Comparison of ENCODE assay signal across 11 mouse cellular contexts in the genomic region with DNA sequence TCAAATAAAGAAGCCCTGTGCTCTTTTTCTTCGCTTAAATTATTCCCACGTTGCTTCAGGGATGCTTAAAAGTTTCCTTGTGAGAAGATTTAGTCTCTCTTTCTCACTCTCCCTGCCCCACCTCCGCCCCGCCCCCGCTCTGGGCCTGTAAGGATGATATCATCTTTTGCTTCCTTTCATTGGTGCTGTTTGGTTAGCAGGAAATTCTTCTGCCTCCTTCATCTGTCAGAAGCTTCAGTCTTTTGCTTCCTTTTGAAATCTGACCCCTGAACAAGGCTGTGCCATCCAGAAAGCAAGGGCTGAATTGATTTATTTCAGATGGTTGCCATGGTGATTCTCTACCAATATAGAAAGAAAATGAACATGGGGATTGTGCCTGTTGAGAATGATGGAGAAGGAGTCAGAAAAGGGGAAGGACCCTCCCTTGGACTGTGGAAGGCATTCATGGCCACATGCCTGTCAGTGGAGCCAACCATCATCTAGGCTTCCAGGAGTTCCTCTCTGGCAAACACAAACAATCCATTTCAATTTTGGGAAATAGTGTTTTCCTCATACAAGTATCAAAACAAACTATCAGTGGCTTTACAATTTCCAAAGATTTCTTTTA.
DNase-seq lines count a peak whose midpoint lies in the region; ATAC-seq and TF ChIP-seq lines count a peak whose summit lies in the region.
"Had no signal": no experiment of that assay in that cellular context is flagged by ENCODE, and none has a peak within 500 bp of the region (broad histone marks: within the 10 kb centered on the region; RNA-seq: fewer than 3 reads in every experiment).

No protein-coding gene starts in this region.

- no peak overlapping the region for H3K4me2 ChIP-seq in hindbrain, embryonic 11.5 days (replicated peaks; ENCODE audit: low read depth, low read length)
- no peak overlapping the region for H3K4me2 ChIP-seq in midbrain, postnatal 0 days (ENCODE audit: low read depth, low read length, poor library complexity, severe bottlenecking)

- ATAC-seq in hindbrain, embryonic 11.5 days (ENCODE audit: low FRiP score) = peak; percentile 71
- 0 out of 2 replicates have a peak, but pooled peaks have one; percentile 24 for ATAC-seq in midbrain, postnatal 0 days (ENCODE audit: low FRiP score)
- ATAC-seq in megakaryocyte progenitor cell, adult 5-6 weeks (replicated peaks; ENCODE audit: poor library complexity) = no peak

- peak; percentile 5 to 10 for DNase-seq in heart, postnatal 14 days
- DNase-seq in heart, postnatal 25 days (ENCODE audit: low spot score) = no peak
- peak; percentile 81 for DNase-seq in embryo, embryonic 10.5 days (ENCODE audit: low spot score)
- DNase-seq in hindbrain, embryonic 11.5 days (ENCODE audit: low spot score) = peak; percentile 66
- DNase-seq in midbrain, postnatal 0 days (ENCODE audit: low spot score) = peak; percentile 11
- no peak for DNase-seq in adipocyte (ENCODE audit: low spot score)
- no peak for DNase-seq in adrenal gland, adult 18-20 months (ENCODE audit: low spot score in 2 of 2)
- DNase-seq: kidney, adult 18-20 months had no signal

- TF ChIP-seq CTCF in midbrain, postnatal 0 days (IDR thresholded peaks at IDR 0.05) = no peak

- no peaks in the 10 kb centered on the region for H3K9me3 ChIP-seq in hindbrain, embryonic 11.5 days (ENCODE audit: control insufficient read depth, low read length)
- no peaks in the 10 kb centered on the region for H3K9me3 ChIP-seq in midbrain, postnatal 0 days (ENCODE audit: low read length)

- H3K27me3 ChIP-seq in hindbrain, embryonic 11.5 days (ENCODE audit: control insufficient read depth, insufficient read depth, low read length) = no peaks in the 10 kb centered on the region
- H3K27me3 ChIP-seq in midbrain, postnatal 0 days (ENCODE audit: insufficient read depth, low read length) = no peaks in the 10 kb centered on the region
- H3K27me3 ChIP-seq: CH12.LX; megakaryocyte, embryonic 14.5 days had no signal

- intact Hi-C loops in heart, postnatal 14 days (cut with DNase I) = no loop called here
- intact Hi-C loops in heart, postnatal 25 days (cut with DNase I) = no loop called here

- 30% methylated on average over 5 of the region's 5 CpGs for WGBS in hindbrain, embryonic 11.5 days
- WGBS in midbrain, postnatal 0 days = 20% methylated on average over 5 of the region's 5 CpGs

- no peak overlapping the region for H3K27ac ChIP-seq in hindbrain, embryonic 11.5 days (ENCODE audit: low read depth, low read length)
- no peak overlapping the region for H3K27ac ChIP-seq in midbrain, postnatal 0 days (ENCODE audit: low read depth, low read length)

- no peaks in the 10 kb centered on the region for H3K36me3 ChIP-seq in hindbrain, embryonic 11.5 days (ENCODE audit: control insufficient read depth, insufficient read depth, low read length)
- no peaks in the 10 kb centered on the region for H3K36me3 ChIP-seq in midbrain, postnatal 0 days (ENCODE audit: insufficient read depth, low read length)

- H3K9ac ChIP-seq in hindbrain, embryonic 11.5 days (ENCODE audit: low read depth, low read length) = no peak overlapping the region
- H3K9ac ChIP-seq in midbrain, postnatal 0 days (replicated peaks; ENCODE audit: low read length, poor library complexity, severe bottlenecking) = no peak overlapping the region

- no peak overlapping the region for H3K4me3 ChIP-seq in hindbrain, embryonic 11.5 days (ENCODE audit: low read depth, low read length)
- H3K4me3 ChIP-seq in midbrain, postnatal 0 days (ENCODE audit: low read depth, low read length) = no peak overlapping the region
- H3K4me3 ChIP-seq: megakaryocyte, embryonic 14.5 days had no signal

- H3K4me1 ChIP-seq in hindbrain, embryonic 11.5 days (replicated peaks; ENCODE audit: control insufficient read depth, insufficient read depth, low read length) = no peaks in the 10 kb centered on the region
- peaks cover 4% of the 10 kb centered on the region for H3K4me1 ChIP-seq in midbrain, postnatal 0 days (ENCODE audit: insufficient read depth, low read length)
- H3K4me1 ChIP-seq: megakaryocyte, embryonic 14.5 days had no signal

Comparison
In these comparisons a context has a peak if more than half of its experiments do, and no peak if none do; other contexts are left out.
1. DNase-seq: peak in heart, postnatal 14 days (2 of 2), embryo, embryonic 10.5 days (single experiment), hindbrain, embryonic 11.5 days (single experiment) and midbrain, postnatal 0 days (single experiment); none in heart, postnatal 25 days (single experiment), adipocyte (single experiment) and adrenal gland, adult 18-20 months (0 of 2).